Mouse (Mus musculus) frontal cortex, postnatal 10 days (tissue): ENCODE data around the gene Zfp385a.

ENCODE experiments used
- DNase-seq, 2 experiments: peaks; one replicate each; pipeline ENCODE4 v3.0.0; 2022; ENCODE audit warnings: low spot score in 2 of 2, mixed read lengths in 1 of 2

Gene Zfp385a

DNA sequence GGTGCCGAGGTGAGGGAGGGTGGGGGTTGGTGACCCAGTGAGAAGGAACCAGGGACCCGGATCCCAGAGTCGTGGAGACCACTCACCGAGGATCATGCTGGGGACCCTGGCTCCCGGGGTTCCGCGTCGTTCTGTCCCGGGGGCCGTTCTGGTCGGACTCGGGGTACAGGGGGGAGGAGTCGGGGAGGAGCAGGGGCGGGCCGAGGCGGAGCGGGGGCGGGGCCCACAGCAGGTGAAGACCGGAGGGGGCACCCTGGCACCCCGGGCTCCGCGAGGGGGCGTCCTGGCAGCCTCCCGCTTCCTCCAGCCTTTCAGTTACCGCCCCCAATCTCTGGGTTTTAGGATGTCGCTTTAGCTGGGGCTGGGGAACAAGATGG, at the start of gene Zfp385a:
Gene Zfp385a, minus strand, starts transcription at position 133 of the 377 bp plus-strand sequence.
- peak; percentile 71 to 73 for DNase-seq

DNA sequence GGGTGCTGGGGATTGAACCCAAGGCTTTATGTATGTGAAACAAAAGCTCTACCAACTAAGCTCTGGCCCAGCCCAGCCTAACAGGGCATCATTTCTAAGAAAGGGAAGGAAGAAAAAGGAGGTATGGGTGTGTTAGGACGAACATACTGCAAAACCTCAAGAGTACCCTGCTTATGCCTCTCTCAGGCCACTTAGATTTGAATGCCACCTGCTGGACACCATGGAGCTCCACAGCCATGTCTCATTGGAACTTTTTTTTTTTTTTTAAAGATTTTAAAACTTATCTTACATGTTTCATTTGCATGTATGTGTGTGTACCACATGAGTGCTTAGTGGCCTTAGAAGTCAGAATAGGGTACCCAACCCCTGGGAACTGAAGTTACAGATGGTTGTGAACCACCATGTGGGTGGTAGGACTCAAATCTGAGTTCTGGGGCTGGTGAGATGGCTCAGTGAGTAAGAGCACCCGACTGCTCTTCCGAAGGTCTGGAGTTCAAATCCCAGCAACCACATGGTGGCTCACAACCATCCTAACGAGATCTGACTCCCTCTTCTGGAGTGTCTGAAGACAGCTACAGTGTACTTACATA, 48.8 kb upstream of the Zfp385a start:
- DNase-seq, result no peak

DNA sequence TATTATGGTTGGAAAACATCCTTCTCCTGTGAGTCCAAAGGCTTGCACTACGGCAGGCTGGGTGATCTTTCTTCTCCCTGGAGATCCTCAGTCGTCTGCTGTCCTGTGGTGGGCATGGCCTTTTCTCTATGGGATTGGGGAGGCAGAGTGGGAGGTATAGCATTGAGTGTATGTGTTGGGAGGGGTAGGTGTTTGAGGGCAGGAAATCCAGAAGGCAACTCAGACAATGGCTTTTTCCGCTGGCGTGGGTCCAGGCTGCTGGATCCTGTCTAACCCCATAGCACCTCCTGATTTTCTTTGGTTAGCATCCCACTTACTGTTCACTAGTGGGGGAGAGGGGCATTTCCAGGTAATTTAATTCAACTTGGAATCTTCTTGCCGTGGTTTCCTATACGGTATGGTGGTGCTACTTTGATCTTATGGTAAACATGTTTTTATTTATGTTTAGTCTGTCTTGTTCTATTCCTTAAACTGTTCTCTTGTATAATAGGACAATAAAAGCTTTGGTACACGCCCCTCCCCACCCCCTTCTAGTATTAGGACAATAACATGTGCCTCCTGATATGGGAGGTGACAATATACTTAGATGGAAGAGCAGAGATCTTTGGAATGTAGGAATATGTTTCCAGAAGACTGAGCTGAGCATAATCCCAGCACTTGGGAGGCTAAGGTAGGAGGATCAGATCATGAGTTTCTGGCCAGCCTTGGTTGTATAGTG, 44.0 kb upstream of the Zfp385a start:
- no peak for DNase-seq

DNA sequence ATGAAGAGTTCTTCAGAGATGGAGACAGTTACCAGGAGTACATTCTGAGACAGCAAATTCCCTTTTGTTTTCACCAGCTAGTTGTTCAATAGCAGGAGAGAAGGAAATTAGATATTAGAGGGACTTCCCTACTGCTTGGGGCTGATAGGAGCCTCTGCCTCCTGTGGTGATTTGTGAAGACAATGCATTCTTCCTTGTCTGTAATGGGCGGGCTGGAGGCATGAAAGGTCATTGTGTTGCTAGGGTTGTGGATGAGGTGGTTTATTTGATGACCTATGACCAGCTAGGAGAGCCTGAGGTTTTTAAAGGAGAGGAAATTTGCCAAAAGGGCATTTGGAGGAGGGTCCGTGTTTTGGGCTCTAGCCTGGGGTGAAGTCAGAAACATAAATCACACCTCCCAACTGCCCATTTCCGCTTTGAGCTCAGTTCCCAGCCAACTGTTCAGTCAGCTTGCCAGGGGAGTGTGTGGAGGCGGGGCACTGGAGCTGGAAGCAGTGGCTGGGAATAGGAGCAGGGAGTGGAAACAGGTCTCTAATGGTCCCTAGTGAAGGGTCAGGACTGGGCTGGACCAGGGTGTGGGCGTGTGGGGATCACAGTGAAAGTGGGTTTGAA, 43.0 kb upstream of the Zfp385a start:
- no peak for DNase-seq

DNA sequence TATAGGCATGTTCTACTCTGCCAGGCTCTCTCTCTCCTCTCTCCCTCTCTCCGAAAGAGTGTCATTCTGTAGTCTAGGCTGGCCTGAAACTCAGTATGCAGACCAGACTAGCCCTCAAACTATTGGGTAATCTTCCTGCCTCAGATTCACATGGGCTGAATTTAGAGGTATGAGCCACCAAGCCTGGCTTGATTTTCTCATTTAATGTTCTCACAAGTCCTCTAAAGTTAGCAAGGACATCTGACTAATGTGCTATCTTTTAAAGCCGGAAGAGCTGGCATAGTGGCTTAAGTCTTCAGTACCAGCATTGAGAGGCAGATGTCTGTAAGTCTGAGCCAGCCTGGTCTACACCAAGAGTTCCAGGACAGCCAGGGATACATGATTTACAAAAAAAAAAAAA, 42.2 kb upstream of the Zfp385a start:
- no peak for DNase-seq

DNA sequence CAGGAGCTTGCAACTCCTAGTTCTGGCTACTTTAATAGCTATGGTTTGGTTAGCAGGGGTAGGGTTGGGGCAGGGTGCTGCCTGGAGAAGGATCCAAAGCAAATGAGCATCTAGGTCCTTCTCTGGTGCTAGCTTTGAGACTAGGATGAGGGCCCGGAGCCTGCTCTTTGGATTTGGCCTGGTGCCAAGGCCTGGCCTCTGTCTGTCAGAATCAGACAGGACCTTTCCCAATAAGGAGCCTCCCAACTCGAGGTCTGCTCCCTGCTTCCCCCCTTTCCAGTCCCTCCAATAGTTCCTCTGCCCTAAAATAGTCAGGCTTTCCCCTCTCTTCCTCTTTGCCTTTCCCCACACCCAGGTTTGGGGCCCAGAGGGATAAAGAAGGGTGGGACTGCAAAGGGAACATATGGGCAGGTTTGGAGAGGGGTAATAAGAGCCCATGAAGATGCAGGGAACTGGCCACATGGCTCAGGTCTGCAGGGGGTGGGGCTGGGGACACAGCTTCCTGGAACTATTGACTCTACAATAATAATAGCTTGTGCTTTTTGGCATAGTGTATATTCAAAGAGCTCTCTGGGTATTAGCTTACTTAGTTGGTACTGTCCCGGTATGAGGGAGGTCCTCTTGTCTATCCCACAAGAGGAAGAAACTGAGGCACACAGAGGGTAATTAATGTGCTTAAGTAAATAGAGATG, 38.9 kb upstream of the Zfp385a start:
- DNase-seq, result no peak

DNA sequence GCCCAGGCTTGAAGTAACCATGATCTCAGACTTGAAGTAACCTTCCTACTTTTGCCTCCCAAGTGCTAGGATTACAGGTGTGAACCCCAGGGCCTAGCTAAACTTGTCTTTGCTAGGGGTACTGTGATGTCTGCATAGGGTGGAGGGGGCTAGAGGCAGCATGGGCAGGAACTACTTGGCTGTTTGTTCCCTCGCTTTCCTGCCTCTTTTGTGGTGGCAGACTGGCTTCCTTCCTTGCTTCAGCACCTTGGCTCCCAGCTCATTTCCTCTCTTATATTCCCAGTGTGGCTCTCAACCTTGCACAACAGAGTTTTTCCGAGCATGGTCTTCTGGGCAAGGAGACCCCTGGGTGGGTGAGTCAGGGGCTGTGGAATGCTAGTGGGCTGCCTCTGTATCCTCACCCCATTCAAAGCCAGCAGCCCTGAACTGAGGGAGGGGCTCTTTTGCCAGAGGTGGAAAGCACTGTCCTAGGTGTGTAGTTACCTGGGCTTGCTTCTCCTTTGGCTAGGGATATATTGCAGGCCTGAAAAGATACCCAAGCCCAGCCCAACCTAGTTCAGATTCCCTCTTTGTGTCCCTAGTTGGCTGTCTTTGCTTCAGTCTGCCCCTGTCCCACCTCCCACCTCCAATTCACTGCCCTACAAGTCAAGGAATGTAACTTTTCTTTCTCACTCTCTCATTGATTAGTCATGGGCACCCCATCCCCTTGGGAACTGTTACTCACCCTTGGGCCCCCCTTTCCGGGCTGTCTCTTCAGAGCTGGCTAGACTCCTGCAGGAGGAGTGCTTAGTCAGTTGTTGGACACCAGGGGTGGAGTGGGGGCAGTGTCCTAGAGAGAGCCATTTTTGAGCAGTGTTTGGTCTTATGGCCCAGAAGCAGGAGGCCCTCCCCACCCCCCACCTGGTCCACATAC, 38.1 kb upstream of the Zfp385a start:
- DNase-seq, result no peak

DNA sequence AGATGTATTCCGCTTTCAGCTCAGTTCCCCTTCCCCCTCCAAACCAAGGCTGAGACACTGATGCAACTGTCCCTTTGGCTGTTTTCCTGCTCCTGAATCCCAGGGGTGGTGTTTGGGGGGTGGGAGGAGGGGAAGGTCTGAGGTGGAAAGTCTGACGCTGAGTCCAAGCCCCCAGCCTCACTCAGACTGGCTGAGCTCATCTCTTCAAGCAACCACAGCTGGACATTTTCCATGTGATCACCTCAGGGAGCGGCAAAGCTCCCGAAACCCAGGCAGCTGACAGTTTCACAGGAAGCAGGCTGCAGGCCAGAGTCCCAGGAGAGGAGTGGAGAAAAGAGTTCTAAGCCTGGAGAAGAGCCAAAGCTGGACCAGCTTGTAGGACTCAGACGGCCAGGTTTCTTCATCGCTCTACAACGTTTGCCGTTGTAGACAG, 37.0 kb upstream of the Zfp385a start:
- DNase-seq, result no peak

DNA sequence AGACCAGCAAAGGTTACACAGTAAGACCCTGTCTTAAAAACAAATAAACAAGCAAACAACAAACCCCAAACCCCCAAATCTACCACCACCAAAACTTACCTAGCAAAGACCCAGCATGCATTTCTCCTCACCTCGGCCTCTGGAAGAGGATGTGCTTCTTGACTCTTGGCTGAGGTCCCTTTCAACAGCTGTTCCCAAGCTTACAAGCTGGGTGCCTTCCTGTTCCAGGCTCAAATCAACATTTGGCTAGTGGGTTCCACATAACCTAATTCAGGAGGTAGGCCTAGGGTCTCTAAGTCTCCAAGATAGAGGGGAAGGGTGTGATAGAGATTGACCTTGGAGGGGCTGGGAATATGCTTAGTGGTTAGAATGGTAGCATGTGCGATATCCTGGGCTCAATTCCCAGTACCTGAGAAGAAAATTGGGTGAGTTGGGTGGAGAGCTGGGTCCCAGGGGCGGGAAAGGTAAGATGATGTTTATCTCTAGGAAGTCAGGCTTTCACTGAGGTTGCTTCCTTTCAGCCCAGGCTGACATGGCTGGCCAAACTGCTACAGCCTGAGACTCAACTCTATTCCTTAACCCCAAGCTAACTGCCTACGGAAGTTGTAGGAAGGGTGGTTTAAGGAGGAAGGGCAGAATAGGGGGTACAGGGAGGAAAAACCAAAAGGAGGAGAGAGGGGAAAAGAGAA, 35.4 kb upstream of the Zfp385a start:
- DNase-seq, result no peak

DNA sequence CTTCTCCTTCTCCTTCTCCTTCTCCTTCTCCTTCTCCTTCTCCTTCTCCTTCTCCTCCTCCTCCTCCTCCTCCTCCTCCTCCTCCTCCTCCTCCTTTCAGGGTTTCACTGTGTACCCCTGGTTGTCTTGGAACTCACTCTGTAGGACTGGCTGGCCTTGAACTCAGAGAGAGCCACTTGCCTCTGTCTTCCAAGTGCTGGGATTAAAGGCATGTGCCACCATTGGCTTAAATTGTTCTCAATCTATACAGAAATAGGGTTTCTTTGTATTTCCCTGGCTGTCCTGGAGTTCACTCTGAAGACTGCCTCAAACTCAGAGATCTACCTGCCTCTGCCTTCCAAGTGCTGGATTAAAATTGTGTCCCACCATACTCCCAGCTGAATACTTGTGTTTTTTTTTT, 32.6 kb upstream of the Zfp385a start:
- DNase-seq, result no peak

DNA sequence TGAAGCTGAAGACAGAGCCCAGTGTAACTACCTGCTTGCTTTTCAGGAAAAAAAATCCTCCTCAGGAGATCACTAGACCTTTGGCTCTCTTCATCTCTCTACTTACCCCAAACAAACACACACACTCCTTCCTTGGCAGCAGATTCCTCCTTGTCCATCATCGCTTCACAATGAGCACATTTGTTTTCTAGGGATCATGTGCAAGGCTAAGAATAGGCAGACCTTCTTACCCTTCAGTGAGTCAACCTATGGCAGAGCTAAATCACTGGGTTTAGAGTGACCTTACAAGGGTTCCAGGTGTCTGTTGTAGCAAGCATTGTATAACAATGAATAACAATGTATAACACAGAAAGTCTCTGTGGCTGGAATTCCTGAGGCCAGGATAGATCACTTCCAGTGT, 31.8 kb upstream of the Zfp385a start:
- no peak for DNase-seq

DNA sequence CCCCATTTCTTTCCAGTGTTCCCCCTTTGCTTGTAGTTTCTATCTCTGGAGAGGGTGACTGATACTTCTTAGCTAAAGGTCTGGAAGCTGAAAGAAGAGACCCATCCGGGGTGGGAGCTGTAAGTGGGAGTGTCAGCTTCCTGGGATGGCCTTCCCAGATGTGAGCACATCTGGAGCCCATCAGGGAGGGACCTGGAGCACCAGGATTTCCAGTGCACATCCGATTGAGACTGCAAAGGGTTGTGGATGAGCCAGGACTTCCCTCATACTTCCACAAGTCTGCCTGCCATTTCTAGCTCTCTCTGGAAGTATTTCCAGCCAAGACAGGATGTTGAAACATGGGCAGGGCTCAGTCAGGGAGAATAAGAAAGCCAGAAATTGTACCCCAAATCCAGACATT, 31.3 kb upstream of the Zfp385a start:
- DNase-seq, result no peak

DNA sequence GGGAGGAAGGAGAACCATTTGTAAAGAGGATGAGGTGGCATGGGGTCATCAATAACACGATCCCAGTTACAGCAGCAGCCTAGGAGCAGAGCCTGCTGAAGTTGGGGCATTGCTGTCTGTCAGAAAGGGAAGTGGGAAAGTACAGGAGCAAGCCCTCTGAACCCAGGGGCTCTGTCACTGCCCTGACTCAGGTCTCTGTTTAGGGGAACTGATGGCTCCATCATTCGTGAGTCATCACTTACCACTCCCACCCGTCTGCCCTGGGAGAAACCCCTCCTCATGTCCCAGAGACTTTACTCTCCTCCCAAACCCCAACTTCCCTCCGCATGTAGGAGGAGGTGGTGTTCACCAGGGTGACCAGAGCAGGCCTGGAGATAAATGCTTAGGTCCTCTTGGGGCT, 30.6 kb upstream of the Zfp385a start:
- DNase-seq, result no peak

DNA sequence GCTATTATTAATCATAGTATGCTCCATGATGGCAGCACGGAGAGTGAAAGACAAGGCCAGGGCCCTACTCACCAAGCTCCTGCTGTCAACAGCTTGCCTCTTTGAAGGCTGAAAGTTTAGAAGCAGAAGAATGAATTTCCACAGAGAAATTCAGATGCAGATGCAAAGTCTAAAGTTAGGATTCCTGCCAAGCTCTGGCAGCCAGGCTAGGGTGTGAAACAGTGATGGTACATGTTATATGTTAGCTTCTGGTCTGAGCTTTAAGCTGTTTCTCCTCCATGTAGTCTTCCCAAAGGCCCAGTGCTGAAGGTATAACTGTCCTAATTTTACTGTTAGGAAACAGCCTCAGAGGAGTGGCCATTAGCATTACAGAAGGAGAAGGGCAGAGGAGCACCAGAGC, 29.2 kb upstream of the Zfp385a start:
- no peak for DNase-seq

DNA sequence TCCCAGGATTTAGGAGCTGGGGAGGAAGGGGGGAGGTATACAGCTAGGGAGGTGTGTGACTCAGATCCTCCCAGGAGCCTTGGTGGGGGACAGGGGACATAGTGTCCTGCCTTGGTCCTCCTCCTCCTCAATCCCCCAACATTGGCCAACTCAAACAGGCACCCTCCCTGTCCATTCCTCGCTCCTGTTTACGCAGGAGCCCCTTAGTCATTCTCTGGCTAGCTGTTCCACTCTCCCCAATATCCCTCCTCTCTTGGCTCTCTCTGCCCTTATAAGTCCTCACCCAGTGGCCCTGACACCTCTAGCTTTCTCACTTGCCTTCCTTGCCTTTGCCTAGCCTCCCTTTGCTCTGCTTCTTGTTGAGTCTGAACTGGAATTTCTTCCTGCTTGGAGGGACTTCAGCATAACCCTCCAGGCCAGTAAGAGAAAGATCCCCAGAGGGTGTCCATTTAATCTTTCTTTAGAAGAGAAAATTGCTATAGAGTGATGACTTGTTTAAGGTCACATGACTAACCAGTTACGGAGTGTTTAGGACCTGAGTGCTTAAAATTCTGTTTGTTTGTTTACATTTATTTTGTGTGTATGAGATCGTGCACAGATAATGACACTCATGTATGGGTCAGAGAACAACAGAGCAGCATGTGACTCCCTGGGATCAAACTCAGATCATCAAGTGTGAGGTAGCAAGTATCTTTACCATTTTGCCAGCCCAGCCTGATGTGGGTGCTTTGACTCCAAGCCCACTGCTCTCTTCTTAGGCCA, 28.5 kb upstream of the Zfp385a start:
- DNase-seq, result no peak

DNA sequence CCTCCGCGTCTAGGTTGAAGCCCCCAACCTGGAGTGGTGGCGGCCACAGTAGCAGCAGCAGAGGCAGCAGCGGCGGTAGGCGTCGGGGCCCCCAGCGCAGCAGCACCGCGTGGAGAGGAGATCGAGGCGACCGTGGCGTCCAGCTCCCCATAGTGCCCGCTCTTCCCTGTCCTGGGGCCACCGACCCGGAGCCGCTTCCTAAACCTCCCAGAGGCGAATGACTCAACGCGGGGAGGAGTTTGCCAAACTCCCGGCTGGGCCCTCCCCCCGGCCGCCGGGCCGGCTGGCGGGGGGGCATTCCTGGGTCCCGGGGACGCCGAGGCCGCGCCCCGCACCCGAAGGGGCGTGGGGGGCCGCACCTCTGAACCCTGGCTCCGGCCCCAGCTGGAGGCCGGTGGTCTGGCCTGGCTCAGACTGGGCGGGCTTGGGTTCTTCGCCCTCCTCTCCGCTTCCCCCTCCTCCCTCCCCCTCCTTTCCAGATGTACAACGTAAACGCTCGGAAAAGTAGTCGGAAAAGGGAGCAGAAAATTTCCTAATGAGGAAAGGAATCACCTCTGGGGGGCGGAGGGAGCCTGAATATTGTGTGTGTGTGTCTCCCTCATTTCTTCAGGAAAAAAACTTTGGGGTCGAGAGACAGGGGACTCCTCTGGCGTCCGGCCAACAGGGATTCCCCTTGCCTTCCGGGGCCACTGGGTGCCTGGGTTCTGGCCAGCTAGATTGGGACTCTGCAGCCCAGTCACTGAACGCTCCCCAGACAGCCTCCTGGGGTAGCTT, 26.7 kb upstream of the Zfp385a start, which contains the start of gene Itga5:
Gene Itga5, minus strand, starts transcription at position 388 of the 774 bp plus-strand sequence.
- no peak for DNase-seq

DNA sequence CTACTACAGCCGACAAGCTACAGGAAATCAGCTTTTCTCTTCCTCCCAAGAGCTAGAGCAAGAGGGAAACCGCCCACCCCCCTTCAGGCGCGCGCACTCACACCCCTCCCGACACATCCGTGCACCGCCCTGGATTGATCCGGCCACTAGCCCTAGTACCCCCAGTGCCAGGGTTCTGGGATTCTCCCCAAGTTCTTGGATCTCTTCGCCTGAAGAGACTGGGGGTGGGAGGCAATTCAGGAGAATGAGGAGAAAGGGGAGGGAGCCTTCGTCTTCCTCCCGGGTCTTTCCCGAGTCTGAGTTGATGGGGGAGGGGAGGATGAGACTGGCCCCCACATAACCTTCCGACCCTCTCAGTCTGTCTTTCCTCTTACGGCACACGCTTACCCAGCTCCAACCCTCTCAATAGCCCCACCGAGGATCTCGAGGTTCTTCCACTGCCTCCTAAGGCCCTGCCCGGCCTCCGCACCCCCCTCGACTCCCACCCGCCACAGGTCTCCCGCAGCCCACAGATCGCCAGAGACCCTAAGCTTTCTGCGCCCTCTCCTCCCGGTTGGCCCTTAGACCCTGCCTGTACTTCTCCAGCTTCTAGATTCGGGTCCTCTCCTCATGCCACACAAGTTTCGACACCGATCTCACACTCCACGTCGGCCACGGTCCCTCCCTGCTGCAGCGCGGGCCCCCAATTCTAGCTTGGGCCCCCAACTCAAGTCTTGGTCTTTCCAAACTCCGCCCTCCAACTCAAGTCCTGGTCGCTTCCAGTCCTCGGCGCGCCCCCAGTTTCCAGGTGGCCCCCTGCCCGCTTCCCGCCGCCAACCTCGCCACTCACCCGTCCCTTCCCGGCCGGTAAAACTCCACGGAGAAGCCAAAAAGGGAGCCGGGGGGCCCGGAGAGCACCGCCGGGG, 25.8 kb upstream of the Zfp385a start:
- DNase-seq, result no peak

DNA sequence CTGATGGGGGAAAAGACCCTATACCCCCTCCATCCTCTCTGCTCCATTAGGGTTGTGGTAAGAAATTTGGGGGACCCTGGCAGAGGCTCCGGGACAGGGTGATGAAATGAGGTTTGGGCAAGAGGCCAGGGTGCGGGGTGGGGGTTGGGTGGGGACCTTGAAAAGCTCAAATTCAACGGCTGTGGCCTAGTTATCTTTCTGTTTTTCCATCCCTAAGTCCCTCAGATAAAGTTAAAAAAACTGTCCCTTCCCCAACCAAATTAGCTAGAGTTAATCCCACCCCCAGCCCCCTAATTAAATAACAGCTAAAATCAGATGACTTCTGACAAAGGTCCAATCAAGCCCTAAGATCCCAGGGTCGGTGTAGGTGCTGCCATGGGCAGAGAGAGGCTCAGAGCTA, 24.9 kb upstream of the Zfp385a start:
- DNase-seq, result no peak
